Mouse (Mus musculus) liver, adult 2 months (tissue): ENCODE results near the gene 1700030J22Rik.

Source experiments
- CTCF ChIP-seq: fragments of 200-500 bp; IDR thresholded peaks from 2 replicates; pipeline ENCODE4 v1.5.1; 2011; ENCODE audit warnings: low read depth, low read length, control low read depth
- POLR2A ChIP-seq: fragments of 200-500 bp; IDR thresholded peaks from 2 replicates; pipeline ENCODE4 v1.6.1; 2011; ENCODE audit warnings: low read length, control low read depth; ENCODE audit not compliant: insufficient read depth; ENCODE audit errors: extremely low read depth

- no peak for TF ChIP-seq CTCF
- TF ChIP-seq POLR2A, result peak; percentile 61; the same call in 1 of the 2 replicates
Measured at GRCm38 (mm10) chr8:116992176-116992971, 13.6 kb upstream of the 1700030J22Rik start.
